Mouse (Mus musculus) liver, embryonic 14.5 days (tissue): ENCODE measurements at regions not wholly inside any gene's neighbourhood (a gene's known extent, or its start where the extent isn't known, plus 50 kb on each side); places are given as distances from the start of the nearest gene placed in this dataset.

Experiments
- CTCF ChIP-seq: IDR thresholded peaks from 2 replicates; pipeline ENCODE4 v1.5.1; 2016; ENCODE audit warnings: antibody characterized with exemption, low read depth, control low read depth
- EP300 ChIP-seq: IDR thresholded peaks from 2 replicates; pipeline ENCODE4 v1.6.1; 2016; ENCODE audit warnings: antibody characterized with exemption, low read depth

DNA sequence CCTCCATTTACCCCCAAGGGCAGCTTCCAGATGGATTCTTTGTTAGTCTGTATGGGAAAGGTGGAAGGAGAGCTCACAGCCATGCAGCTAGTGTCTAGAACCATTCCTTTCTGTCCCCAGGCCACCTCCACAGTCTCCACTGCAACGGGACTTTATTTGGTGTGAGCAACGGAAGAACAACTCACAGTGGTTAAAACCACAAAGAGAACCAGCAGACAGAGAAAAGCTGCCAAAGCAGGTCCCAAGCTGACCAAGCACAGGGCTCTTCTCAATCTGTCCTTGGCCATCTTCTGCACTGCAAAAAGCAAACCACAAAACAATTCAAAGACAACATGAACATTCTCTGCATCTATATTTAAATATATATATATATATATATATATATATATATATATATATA lies 98.1 kb downstream of the Eif4e start:
- TF ChIP-seq CTCF (no peak), EP300 (no peak)
